Mouse (Mus musculus) erythroblast, embryonic 14.5 days (primary cell): ENCODE data around the gene Ulk4. TPM values are rescaled to one million over a fixed set of nuclear protein-coding genes. Genes with fewer than 3 reads are reported as not detected.
"Not testable (repeated sequence)": the region's sequence is repeated elsewhere in the genome, so short reads cannot be mapped to it uniquely, and the experiment has no call there.

Experiments used
- H3K27me3 ChIP-seq: 2 replicates; pipeline ENCODE4 v1.6.1; 2012; ENCODE audit warnings: inconsistent platforms; ENCODE audit not compliant: control insufficient read depth
- H3K36me3 ChIP-seq: 2 replicates; pipeline ENCODE4 v1.6.1; 2012; ENCODE audit warnings: mild to moderate bottlenecking, inconsistent platforms; ENCODE audit not compliant: control insufficient read depth
- H3K4me1 ChIP-seq: 2 replicates; pipeline ENCODE4 v1.6.1; 2012; ENCODE audit warnings: inconsistent platforms; ENCODE audit not compliant: control insufficient read depth
- H3K4me3 ChIP-seq: replicated peaks from 2 replicates; pipeline ENCODE3; 2012; ENCODE audit warnings: moderate library complexity, mild to moderate bottlenecking, inconsistent platforms
- H3K9me3 ChIP-seq: 2 replicates; pipeline ENCODE4 v1.6.1; 2012; ENCODE audit warnings: low read length, inconsistent platforms, mixed read lengths; ENCODE audit not compliant: control insufficient read depth
- GATA1 ChIP-seq: IDR thresholded peaks from 2 replicates; pipeline ENCODE4 v1.6.1; 2012; ENCODE audit warnings: low read length, inconsistent platforms, mixed read lengths
- TAL1 ChIP-seq: IDR thresholded peaks from 3 replicates; pipeline ENCODE4 v1.6.1; 2012; ENCODE audit warnings: low read length, inconsistent platforms, mixed read lengths
- polyA plus RNA-seq: library from polyadenylated mRNA; stranded (reverse); fragments of >175 nt; gene quantifications from 2 replicates; pipeline ENCODE4 v1.2.3, GENCODE M21; 2012

Gene Ulk4
- polyA plus RNA-seq, 1 experiment = 0.16 TPM

- Histone ChIP-seq H3K36me3 (no peaks in the 10 kb centered on the region), H3K9me3 (no peaks in the 10 kb centered on the region), H3K4me3 (no peak overlapping the region), H3K4me1 (peaks cover 1% of the 10 kb centered on the region; the same call in 1 of the 2 replicates), H3K27me3 (no peaks in the 10 kb centered on the region; the same call in 1 of the 2 replicates)
- no peak for TF ChIP-seq TAL1
- no peak for TF ChIP-seq GATA1
Measured at GRCm38 (mm10) chr9:121242331-121242730, 34.7 kb downstream of the Ulk4 start.

- Histone ChIP-seq H3K4me3 (no peak overlapping the region), H3K27me3 (no peaks in the 10 kb centered on the region; the same call in 1 of the 2 replicates), H3K36me3 (no peaks in the 10 kb centered on the region), H3K9me3 (no peaks in the 10 kb centered on the region), H3K4me1 (peaks cover 1% of the 10 kb centered on the region; the same call in 1 of the 2 replicates)
- TF ChIP-seq GATA1 (no peak), TAL1 (no peak)
Measured at GRCm38 (mm10) chr9:121241806-121242205, 35.2 kb downstream of the Ulk4 start.

GRCm38 (mm10) chr9:121241366-121241765 is 35.6 kb downstream of the Ulk4 start:
- TF ChIP-seq TAL1 = no peak
- no peak for TF ChIP-seq GATA1
- H3K4me3 ChIP-seq = no peak overlapping the region

GRCm38 (mm10) chr9:121240242-121240641 is 36.8 kb downstream of the Ulk4 start:
- H3K27me3 ChIP-seq, H3K36me3 ChIP-seq, H3K4me3 ChIP-seq, H3K9me3 ChIP-seq, H3K4me1 ChIP-seq: not testable (repeated sequence)

More at GRCm38 (mm10) chr9:121241366-121241765, 35.6 kb downstream of the Ulk4 start:
- no peaks in the 10 kb centered on the region for H3K9me3 ChIP-seq
- no peaks in the 10 kb centered on the region for H3K36me3 ChIP-seq
- H3K4me1 ChIP-seq = peaks cover 1% of the 10 kb centered on the region; the same call in 1 of the 2 replicates
- no peaks in the 10 kb centered on the region; the same call in 1 of the 2 replicates for H3K27me3 ChIP-seq

GRCm38 (mm10) chr9:121239571-121239970 is 37.4 kb downstream of the Ulk4 start:
- Histone ChIP-seq H3K36me3 (no peaks in the 10 kb centered on the region), H3K27me3 (no peaks in the 10 kb centered on the region; the same call in 1 of the 2 replicates), H3K9me3 (no peaks in the 10 kb centered on the region), H3K4me1 (peaks cover 1% of the 10 kb centered on the region; the same call in 1 of the 2 replicates), H3K4me3 (no peak overlapping the region)
- TF ChIP-seq TAL1 = no peak
- no peak for TF ChIP-seq GATA1

GRCm38 (mm10) chr9:121218636-121219035 is 58.4 kb downstream of the Ulk4 start:
- TF ChIP-seq GATA1 (no peak), TAL1 (no peak)
- no peaks in the 10 kb centered on the region for H3K27me3 ChIP-seq

GRCm38 (mm10) chr9:121218230-121218629 is 58.8 kb downstream of the Ulk4 start:
- TF ChIP-seq GATA1 = no peak
- no peak for TF ChIP-seq TAL1
- Histone ChIP-seq H3K4me1 (no peaks in the 10 kb centered on the region), H3K36me3 (no peaks in the 10 kb centered on the region)

More at GRCm38 (mm10) chr9:121218636-121219035, 58.4 kb downstream of the Ulk4 start:
- H3K36me3 ChIP-seq = no peaks in the 10 kb centered on the region
- H3K4me3 ChIP-seq = no peak overlapping the region
- H3K9me3 ChIP-seq = peaks cover 4% of the 10 kb centered on the region
- H3K4me1 ChIP-seq = no peaks in the 10 kb centered on the region

GRCm38 (mm10) chr9:121217742-121218141 is 59.3 kb downstream of the Ulk4 start:
- TF ChIP-seq GATA1 (no peak), TAL1 (no peak)
- H3K4me1 ChIP-seq = no peaks in the 10 kb centered on the region
- H3K36me3 ChIP-seq = no peaks in the 10 kb centered on the region
- H3K4me3 ChIP-seq = no peak overlapping the region
- no peaks in the 10 kb centered on the region for H3K27me3 ChIP-seq
- peaks cover 4% of the 10 kb centered on the region for H3K9me3 ChIP-seq

More at GRCm38 (mm10) chr9:121218230-121218629, 58.8 kb downstream of the Ulk4 start:
- Histone ChIP-seq H3K27me3 (no peaks in the 10 kb centered on the region), H3K9me3 (peaks cover 4% of the 10 kb centered on the region), H3K4me3 (no peak overlapping the region)

- Histone ChIP-seq H3K4me1 (no peaks in the 10 kb centered on the region), H3K9me3 (peaks cover 6% of the 10 kb centered on the region), H3K36me3 (no peaks in the 10 kb centered on the region), H3K4me3 (no peak overlapping the region), H3K27me3 (no peaks in the 10 kb centered on the region)
- no peak for TF ChIP-seq GATA1
- no peak for TF ChIP-seq TAL1
Measured at GRCm38 (mm10) chr9:121216536-121217320, 60.3 kb downstream of the Ulk4 start.
